Mouse (Mus musculus) lung, postnatal 0 days (tissue): ENCODE data around the gene Ccser2. TPM values are rescaled to one million over a fixed set of nuclear protein-coding genes. Genes with fewer than 3 reads are reported as not detected.
A peak's percentile ranks its signal among the peaks of the same experiment; 100 is the strongest.

Experiments
- ATAC-seq: fragments of 200-750 bp; cut with Nextera tagmentation; 2 replicates; pipeline ENCODE4 v1.8.0; 2017; ENCODE audit warnings: moderate library complexity
- DNase-seq: peaks from one replicate; pipeline ENCODE4 v3.0.0-alpha.2; 2016; ENCODE audit warnings: low spot score
- H3K27ac ChIP-seq: fragments of 300-500 bp; sonication (generic); 2 replicates; pipeline ENCODE4 v1.5.1; 2014; ENCODE audit warnings: antibody characterized with exemption, mild to moderate bottlenecking, low read length, mixed read lengths
- H3K27me3 ChIP-seq: fragments of 300-500 bp; sonication (generic); replicated peaks from 2 replicates; pipeline ENCODE4 v1.6.1; 2014; ENCODE audit warnings: low read length, mixed read lengths; ENCODE audit not compliant: insufficient read depth
- H3K36me3 ChIP-seq: fragments of 300-500 bp; sonication (generic); 2 replicates; pipeline ENCODE4 v1.6.1; 2014; ENCODE audit warnings: low read length, mixed read lengths; ENCODE audit not compliant: insufficient read depth
- H3K4me1 ChIP-seq: fragments of 300-500 bp; sonication (generic); 2 replicates; pipeline ENCODE4 v1.6.1; 2014; ENCODE audit warnings: antibody characterized with exemption, low read depth, low read length, mixed read lengths; ENCODE audit not compliant: insufficient read depth
- H3K4me2 ChIP-seq: fragments of 300-500 bp; sonication (generic); replicated peaks from 2 replicates; pipeline ENCODE4 v1.6.1; 2014; ENCODE audit warnings: low read depth, mild to moderate bottlenecking, low read length, moderate library complexity, mixed read lengths
- H3K4me3 ChIP-seq: fragments of 300-500 bp; sonication (generic); 2 replicates; pipeline ENCODE4 v1.5.1; 2014; ENCODE audit warnings: low read depth, low read length
- H3K9ac ChIP-seq: fragments of 300-500 bp; sonication (generic); replicated peaks from 2 replicates; pipeline ENCODE4 v1.6.1; 2014; ENCODE audit warnings: low read depth, mild to moderate bottlenecking
- H3K9me3 ChIP-seq: fragments of 300-500 bp; sonication (generic); 2 replicates; pipeline ENCODE4 v1.6.1; 2016; ENCODE audit warnings: low read length, mixed read lengths
- CTCF ChIP-seq: IDR thresholded peaks from 2 replicates; pipeline ENCODE4 v1.5.1; 2016; ENCODE audit warnings: antibody characterized with exemption, mild to moderate bottlenecking
- EP300 ChIP-seq: IDR thresholded peaks from 2 replicates; pipeline ENCODE4 v1.6.1; 2016; ENCODE audit warnings: antibody characterized with exemption, mild to moderate bottlenecking, control low read depth
- WGBS: fragments of 180-500 bp; shearing (Covaris S2); extraction: QIAGEN DNeasy Blood & Tissue Kit; methylation state at CpG from one replicate; pipeline ENCODE4 v1.1.7; 2014; 5-methylcytosine and 5-hydroxymethylcytosine counted together
- polyA plus RNA-seq: library from polyadenylated mRNA; unstranded; fragments of >200 nt; fragmentation: Nextera tagmentation; extraction: Ambion mirVana; gene quantifications from 2 replicates; pipeline ENCODE4 v1.2.1, GENCODE M21; 2015

Gene Ccser2
- 48.0 and 56.3 TPM in 2 replicates for polyA plus RNA-seq

DNA sequence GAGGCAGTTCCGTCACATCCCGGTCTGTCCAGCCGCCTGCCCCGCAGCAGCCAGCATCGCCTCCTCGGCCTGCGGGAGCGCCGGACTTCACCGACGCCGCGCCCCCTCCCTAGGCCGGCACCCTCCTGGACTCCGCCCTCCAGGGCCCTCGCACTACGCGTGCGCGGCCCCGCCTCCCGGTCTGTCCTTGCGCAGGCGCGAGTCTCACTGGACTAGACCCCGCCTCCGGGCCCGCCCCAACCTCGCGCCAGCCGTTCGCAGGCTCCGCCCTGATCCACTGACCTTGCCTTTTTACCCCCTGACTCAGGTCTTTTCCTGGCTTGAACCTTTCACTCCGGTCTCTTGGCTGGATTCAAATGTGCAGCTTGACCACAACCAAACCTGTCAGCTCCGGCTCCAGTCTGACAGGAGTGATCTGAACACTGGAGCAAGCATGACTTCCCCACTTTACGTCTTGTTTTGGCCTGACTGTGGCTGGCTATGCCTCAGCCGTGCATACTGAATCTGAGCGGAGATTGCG lies at the start of gene Ccser2:
Gene Ccser2 (minus strand): TSS at position 150 of the 520 bp plus-strand sequence.
- Histone ChIP-seq H3K27me3 (no peaks in the 10 kb centered on the region), H3K9ac (peak within 1 kb of the TSS; percentile 71), H3K4me3 (peak within 1 kb of the TSS; percentile 81), H3K9me3 (no peaks in the 10 kb centered on the region), H3K27ac (peak within 1 kb of the TSS; percentile 79), H3K36me3 (no peaks in the 10 kb centered on the region), H3K4me1 (no peaks in the 10 kb centered on the region), H3K4me2 (peak within 1 kb of the TSS; percentile 79)
- TF ChIP-seq EP300 (no peak), CTCF (no peak)
- ATAC-seq = peak; percentile 100
- peak; percentile 98 for DNase-seq
- 1% methylated on average over 24 of the region's 39 CpGs for WGBS

DNA sequence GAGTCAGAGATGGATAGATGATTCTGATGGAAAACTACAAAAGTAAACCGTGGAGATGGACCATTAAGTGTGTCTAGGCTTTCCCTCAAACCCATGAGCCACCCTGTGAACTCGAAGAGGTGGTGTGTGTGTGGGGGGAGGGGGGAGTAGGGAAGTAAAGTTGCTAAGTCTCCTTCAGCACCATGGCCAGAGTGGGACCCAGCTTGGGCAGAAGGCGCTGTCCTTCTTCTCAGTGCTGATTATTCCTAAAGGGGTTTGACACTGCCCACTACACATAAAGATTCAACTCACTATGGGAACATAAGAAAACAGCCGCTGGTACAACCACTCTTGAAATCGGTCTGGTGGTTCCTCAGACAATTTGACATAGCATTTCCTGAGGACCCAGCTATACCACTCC lies 47.3 kb upstream of the Ccser2 start:
- ATAC-seq (no peak), DNase-seq (peak; percentile 52)
- H3K4me2 ChIP-seq = no peak overlapping the region
- H3K27ac ChIP-seq = no peak overlapping the region
- no peaks in the 10 kb centered on the region for H3K9me3 ChIP-seq
- no peaks in the 10 kb centered on the region for H3K27me3 ChIP-seq
- WGBS = 27% methylated on average over 5 of the region's 5 CpGs
- no peaks in the 10 kb centered on the region for H3K36me3 ChIP-seq
- no peaks in the 10 kb centered on the region for H3K4me1 ChIP-seq
- TF ChIP-seq EP300 = no peak
- no peak for TF ChIP-seq CTCF
- no peak overlapping the region for H3K4me3 ChIP-seq
- no peak overlapping the region for H3K9ac ChIP-seq

GRCm38 (mm10) chr14:37013644-37014043 lies 45.1 kb upstream of the Ccser2 start:
- TF ChIP-seq CTCF (no peak), EP300 (no peak)
- Histone ChIP-seq H3K4me2 (no peak overlapping the region), H3K9ac (no peak overlapping the region), H3K27ac (no peak overlapping the region), H3K4me1 (no peaks in the 10 kb centered on the region), H3K27me3 (no peaks in the 10 kb centered on the region), H3K36me3 (no peaks in the 10 kb centered on the region), H3K9me3 (no peaks in the 10 kb centered on the region), H3K4me3 (no peak overlapping the region)
- 56% methylated on average over 3 of the region's 3 CpGs for WGBS
- ATAC-seq = no peak
- no peak for DNase-seq

DNA sequence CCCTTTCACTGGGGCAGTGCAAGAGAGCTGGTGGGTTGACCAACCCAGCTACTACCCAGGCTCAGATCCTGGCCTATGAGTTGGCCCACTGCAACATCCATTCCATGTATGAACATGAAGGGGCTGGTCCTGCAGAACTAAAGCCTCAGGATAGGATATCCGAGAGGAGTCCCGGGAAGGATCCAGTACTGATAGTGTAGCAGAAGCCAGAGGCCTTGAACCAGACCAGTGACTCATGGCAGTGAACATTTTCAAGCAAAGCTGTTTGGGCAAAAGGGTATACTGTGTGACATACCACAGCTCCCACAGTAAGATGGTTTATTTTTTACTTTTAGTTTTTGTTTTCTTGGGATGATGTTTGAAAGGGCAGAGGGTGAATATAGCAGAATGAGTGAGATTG lies 41.1 kb upstream of the Ccser2 start:
- H3K4me3 ChIP-seq = no peak overlapping the region
- DNase-seq = no peak
- TF ChIP-seq CTCF (no peak), EP300 (no peak)

DNA sequence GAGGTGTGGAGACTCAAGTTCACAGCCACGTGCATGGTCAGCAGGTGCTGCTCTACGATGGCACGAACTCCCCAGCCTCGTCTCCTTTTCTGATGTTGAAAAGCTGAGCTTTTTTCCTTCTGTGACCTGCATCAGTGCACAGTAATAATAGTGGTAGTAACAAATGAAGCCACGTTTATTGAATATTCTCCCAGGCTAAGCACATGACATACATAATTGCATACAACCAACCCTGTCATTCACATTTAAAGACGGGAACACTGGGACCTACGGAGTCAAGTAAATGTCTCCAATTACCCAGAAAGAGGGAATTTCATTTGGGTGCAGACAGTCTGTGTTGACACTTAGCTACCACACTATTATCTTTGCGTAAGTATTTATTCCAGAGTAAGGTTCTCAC lies 37.9 kb upstream of the Ccser2 start:
- no peaks in the 10 kb centered on the region for H3K9me3 ChIP-seq
- DNase-seq (no peak), ATAC-seq (no peak)
- no peak overlapping the region for H3K9ac ChIP-seq
- H3K4me3 ChIP-seq = no peak overlapping the region
- no peak overlapping the region for H3K4me2 ChIP-seq
- TF ChIP-seq EP300 (no peak), CTCF (no peak)
- H3K4me1 ChIP-seq = no peaks in the 10 kb centered on the region
- WGBS = 70% methylated on average over 8 of the region's 8 CpGs
- no peaks in the 10 kb centered on the region for H3K27me3 ChIP-seq
- H3K27ac ChIP-seq = no peak overlapping the region
- no peaks in the 10 kb centered on the region for H3K36me3 ChIP-seq

More for the DNA sequence above, 41.1 kb upstream of the Ccser2 start:
- Histone ChIP-seq H3K9me3 (no peaks in the 10 kb centered on the region), H3K9ac (no peak overlapping the region), H3K36me3 (no peaks in the 10 kb centered on the region), H3K4me2 (no peak overlapping the region), H3K27me3 (no peaks in the 10 kb centered on the region), H3K27ac (no peak overlapping the region), H3K4me1 (no peaks in the 10 kb centered on the region)
- no peak for ATAC-seq
- 79% methylated on average over 2 of the region's 2 CpGs for WGBS

- H3K27me3 ChIP-seq = no peaks in the 10 kb centered on the region
- H3K27ac ChIP-seq = no peak overlapping the region
- ATAC-seq = no peak
- WGBS = 17% methylated on average over 3 of the region's 3 CpGs
- no peaks in the 10 kb centered on the region for H3K9me3 ChIP-seq
- no peak overlapping the region for H3K9ac ChIP-seq
- TF ChIP-seq CTCF (no peak), EP300 (no peak)
- H3K36me3 ChIP-seq = no peaks in the 10 kb centered on the region
- no peak overlapping the region for H3K4me3 ChIP-seq
- DNase-seq = no peak
- H3K4me1 ChIP-seq = no peaks in the 10 kb centered on the region
- H3K4me2 ChIP-seq = no peak overlapping the region
Observed at GRCm38 (mm10) chr14:37005865-37006264, 37.3 kb upstream of the Ccser2 start.
